Mouse (Mus musculus) layer of hippocampus, postnatal 36 days (tissue): ENCODE measurements around the gene Tdrd7. TPM values are rescaled to one million over a fixed set of nuclear protein-coding genes. Genes with fewer than 3 reads are reported as not detected.

ENCODE experiments used
- DNase-seq, 2 experiments: peaks; one replicate each; pipeline ENCODE4 v3.0.0; 2022
- total RNA-seq, 2 experiments: library from RNA; stranded (reverse); gene quantifications; 2 replicates each; pipeline ENCODE4 v1.2.3; 2021

Gene Tdrd7
- total RNA-seq, 2 experiments from 2014 or later: 25.7 to 26.0 TPM

DNA sequence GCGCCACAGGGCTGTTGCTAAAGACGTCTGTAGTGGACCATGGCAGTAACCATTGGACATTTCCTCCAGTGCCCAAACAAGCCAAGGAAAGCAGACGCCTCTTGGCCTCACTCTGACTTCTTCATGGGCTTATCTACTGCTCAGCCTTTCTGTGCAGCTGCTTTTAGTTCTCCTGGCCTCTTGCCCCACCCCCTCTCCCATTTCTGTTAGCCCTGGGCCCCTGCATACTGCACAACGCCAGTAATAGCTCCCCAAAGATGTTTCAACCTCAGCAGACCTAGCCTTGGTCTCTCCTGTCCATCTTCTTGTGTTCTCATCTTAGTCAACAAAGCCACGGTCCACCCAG lies 77.3 kb downstream of the Tdrd7 start:
- DNase-seq: no peak

- no peak for DNase-seq
Observed at GRCm38 (mm10) chr4:46043361-46043760, 78.2 kb downstream of the Tdrd7 start.

DNA sequence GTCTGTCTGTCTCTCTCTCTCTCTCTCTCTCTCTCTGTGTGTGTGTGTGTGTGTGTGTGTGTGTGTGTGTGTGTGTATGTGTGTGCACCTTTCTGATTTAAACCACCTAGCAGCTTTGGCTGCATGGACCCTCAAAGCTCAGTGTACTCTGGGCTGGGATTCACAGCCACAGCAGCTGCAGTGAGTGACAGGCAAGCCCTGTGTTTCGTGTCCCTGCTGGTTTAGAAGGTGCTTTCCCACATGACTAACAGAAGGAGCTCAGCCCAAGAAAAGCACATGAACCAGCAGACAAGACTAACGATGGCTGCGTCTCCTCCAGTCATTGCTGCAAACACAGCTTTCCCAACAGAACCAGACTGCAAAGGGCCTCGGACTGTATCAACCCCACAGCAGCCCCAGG lies 82.8 kb downstream of the Tdrd7 start:
- DNase-seq: no peak

DNA sequence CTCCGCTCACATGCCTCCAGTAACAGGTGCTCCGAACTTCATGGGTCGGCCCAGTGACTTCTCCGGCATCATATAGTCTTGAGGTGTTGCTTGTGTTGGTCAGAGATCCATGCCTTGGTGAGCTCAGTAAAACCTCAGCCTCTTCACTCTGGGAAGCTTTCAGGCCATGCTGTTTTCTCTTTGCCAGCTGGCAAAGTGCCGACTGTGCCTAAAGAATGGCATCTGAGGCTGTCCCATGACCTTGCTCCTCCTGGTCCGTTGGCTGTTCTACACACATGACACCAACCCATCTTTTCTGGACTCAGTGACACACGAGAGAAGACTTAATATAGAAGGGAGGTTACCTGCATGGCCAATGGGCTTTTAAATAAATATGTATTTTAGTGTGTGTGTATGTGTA lies 83.3 kb downstream of the Tdrd7 start:
- DNase-seq: no peak

- DNase-seq: no peak
Observed at GRCm38 (mm10) chr4:46053323-46054107, 88.4 kb downstream of the Tdrd7 start.

DNA sequence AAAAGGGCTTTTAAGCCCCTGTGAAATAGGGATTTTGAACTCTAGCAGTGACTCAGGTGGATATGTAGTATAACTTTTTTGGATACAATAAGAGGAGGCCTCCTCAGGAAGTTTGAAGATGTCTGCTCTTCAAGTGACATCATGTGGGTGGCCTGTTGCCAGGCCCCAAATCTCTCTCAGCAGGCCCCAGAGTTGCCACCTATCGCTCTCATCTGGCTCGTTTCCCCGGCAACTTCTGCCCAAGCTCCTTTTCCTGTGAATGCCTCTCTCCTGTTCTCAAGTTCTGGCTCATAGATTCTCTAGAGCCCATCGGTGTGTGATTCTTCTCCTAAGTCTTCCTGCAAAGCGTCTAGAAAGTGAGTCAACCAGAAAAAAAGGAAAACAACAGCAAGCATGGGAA lies 91.0 kb downstream of the Tdrd7 start:
- no peak for DNase-seq

DNA sequence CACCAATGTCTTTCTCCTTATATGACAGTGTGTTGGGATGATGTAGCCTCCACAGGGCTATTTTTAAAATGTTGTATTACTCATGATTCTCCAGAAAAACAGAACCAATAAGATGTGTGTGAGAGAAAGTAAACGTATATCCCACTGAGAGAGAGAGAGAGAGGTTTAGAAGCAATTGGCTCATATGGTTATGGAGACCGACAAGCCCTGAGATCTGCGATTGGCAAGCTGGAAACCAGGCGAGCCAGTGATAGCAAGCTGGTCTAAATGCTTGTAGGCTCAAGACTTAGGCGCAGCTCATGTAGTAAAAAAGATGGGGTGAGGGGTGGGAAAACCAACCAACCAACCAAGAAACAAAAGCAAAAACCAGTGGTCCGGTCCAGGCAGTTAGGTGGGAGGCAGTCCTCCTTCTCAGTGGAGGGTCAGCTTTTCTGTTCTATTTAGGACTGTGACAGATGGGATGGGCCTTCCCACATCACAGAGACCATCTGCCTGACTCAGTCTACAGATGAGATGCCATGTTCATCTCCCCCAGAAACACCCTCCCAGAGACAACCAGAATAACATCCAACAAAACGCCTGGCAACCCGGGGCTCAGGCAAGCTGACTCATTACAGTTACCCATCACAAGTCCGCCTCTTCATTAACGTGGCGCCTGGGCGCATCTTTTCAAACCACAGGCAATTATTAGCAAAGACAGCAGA lies 96.3 kb downstream of the Tdrd7 start:
- DNase-seq: peak; percentile 81 to 82

DNA sequence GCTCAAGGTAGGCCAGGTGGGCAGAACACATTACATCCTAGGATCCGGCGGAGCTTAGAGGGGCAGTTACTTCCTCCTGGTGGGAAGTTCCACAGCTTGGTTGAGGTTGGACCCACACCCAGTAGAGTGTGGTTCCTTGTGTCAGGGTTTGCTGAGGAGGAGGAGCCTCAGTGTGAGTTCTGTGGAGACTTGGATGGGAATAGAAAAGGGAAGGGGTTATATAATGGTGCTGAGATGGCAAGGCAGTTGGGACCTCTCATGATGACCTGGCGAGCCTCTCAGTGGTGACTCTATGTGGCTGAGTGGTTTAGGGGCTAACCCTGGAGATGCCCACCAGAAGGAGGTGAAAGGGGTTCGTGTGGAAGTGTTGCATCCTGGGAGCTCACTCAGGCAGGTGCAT lies 98.7 kb downstream of the Tdrd7 start:
- no peak for DNase-seq

- DNase-seq: no peak
Observed at GRCm38 (mm10) chr4:46064263-46064662, 99.1 kb downstream of the Tdrd7 start.

DNA sequence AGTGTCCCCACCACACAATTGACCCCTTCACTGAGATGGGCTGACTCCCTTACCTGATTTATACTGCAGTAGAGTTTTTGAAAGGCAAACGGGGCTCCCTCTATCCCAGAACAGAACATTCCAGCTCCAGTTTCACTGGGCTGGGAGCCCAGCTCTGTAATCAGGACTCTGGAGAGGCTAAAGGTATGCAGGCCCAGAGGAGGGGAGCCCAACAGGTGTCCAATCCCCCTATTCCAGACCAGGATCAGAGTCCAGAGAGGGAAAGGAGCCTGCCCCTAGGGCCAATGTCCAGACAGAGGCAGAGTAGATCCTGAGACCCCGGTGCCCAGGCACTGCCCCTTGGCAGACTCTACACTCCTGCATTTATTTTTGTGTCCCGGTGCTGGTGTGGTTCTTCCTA lies 99.8 kb downstream of the Tdrd7 start:
- no peak for DNase-seq

GRCm38 (mm10) chr4:46065695-46066340 lies 100.7 kb downstream of the Tdrd7 start:
- DNase-seq: no peak

DNA sequence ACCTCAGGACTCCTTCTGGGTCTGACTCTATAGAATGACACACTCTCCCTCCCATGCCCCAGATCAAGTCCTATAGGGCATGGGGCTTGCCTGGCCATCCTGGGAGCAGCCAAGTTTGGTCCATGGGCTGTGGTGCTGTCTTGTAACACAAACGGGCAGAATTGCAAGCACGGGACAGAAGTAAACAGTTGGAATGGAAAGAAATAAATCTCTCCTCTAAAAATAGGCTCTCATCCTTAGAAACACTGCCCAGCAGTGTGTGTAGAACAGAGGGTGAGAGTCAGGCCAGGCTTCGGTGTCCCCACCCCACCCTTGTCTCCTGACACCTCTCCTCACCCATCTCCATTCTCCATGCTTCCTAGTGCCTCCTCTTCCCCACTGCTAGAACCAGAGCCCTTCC lies 102.9 kb downstream of the Tdrd7 start:
- DNase-seq: no peak

DNA sequence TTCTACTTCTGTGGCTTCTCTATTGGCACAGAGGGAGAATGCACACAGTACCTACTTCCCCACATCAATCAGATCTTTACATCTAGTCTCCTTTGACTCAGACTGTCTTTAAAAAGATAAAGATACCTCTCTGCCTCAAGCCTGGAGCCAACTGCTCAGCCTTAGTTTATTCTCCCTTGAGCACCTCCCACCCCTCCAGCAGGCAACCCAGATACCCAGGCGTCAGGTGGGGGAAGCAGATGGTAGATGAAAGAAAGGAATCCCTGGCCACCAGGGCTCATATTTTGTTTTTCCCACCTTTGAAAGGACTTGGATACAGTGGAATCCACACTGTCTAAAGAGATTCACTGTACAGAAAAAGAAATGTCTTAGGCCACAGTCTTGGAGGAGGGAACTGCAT lies 103.4 kb downstream of the Tdrd7 start:
- no peak for DNase-seq

DNA sequence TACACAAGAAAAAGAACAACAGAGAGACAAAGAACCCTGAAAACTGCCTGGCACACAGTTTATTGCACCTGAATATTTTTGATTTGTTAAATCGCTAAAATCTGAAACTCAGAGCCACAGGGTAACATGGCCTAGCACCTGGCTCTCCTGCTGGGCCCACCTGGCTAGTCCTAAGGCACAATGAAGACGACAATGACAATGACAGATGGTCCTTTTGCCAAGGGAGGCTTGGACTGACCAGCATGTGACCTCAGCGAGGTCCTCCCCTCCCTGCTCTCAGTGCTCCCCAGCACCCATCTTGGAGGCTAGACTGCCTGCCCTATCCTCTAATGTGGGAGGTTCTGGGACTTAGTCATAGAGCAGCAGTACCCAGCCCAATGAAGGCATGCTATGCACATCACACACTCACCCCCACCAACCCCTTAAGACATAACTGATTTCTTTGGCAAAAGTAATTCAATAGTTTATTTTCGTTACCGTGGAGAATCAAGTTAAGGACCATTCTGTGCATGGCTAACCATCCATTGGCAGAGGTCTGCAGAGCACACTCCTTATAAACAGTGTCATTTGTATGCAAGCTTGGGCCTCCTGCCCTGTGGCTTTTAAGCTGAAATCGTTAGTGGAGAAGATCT lies 104.8 kb downstream of the Tdrd7 start:
- no peak for DNase-seq

GRCm38 (mm10) chr4:46072631-46073030 lies 107.5 kb downstream of the Tdrd7 start:
- DNase-seq: no peak

DNA sequence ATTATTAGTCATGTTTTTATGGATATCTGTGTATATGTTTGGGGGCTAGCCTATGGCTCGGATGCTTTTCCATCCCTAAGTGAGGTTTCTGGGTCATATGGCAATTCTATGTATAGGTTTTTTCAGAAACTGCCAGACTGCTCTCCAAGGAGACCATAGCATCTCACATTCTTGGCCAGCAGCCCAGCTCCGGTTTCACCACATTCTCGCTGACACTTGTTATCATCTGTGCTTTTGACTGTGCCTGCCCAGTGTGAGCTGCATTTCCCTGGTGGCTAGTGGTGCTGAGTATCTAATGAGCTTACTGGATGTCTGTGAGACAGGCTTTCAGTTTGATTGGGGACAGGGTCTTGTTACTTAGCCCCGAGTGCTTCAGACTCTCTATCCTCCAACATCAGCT lies 108.6 kb downstream of the Tdrd7 start:
- no peak for DNase-seq

DNA sequence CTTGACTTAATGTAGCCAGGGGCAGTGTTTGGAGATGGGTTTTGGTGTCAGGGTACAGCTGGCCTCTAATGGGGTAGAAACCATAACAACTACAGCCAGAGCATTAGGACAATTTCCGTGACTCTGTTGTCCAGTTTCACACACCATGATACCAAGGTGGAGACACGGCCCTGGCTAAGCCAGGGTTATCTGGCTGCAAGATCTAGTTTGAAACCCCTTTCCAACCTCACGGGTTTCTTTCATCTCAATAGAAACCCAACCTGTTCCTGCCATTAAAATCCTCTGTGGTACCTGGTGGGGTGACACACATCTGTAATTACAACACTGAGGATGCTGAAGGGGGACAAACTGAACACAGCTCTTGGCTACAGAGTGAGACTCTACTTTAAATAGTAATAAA lies 110.5 kb downstream of the Tdrd7 start:
- DNase-seq: no peak

GRCm38 (mm10) chr4:46076892-46077291 lies 111.8 kb downstream of the Tdrd7 start:
- DNase-seq: no peak

DNA sequence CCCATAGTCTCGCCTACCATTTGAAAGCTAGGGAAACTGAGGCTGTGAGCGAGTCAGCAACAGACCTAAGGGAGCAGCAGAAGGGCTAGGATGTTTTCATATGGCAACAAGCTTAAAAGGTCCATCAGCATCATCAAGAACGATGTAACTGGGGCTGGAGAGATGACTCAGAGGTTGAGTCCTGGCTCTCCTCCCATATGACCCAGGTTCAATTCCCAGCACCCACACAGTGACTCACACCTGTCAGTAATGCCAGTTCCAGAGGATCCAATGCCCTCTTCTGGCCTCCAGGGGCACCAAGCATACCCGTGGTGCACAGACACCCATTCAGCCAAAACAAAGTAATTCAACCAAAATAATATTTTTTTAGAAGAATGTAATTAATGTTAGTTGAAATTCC lies 115.1 kb downstream of the Tdrd7 start:
- DNase-seq: no peak

- DNase-seq: no peak
Observed at GRCm38 (mm10) chr4:46082555-46082954, 117.4 kb downstream of the Tdrd7 start.
